Mouse (Mus musculus) liver, adult 2 months (tissue): ENCODE measurements at regions not wholly inside any gene's neighbourhood (a gene's known extent, or its start where the extent isn't known, plus 50 kb on each side); places are given as distances from the start of the nearest gene placed in this dataset.
A peak's percentile ranks its signal among the peaks of the same experiment; 100 is the strongest.
"Not testable (repeated sequence)": the region's sequence is repeated elsewhere in the genome, so short reads cannot be mapped to it uniquely, and the experiment has no call there.

Experiments
- DNase-seq: peaks from one replicate; pipeline ENCODE4 v3.0.0-alpha.2; 2011; ENCODE audit warnings: low read depth, low spot score; ENCODE audit errors: extremely low read depth
- H3K27ac ChIP-seq: fragments of 200-500 bp; replicated peaks from 2 replicates; pipeline ENCODE4 v1.5.1; 2012; ENCODE audit warnings: low read depth, mild to moderate bottlenecking, control low read depth, inconsistent platforms, low read length; ENCODE audit not compliant: insufficient read depth
- H3K27me3 ChIP-seq: fragments of 200-500 bp; 2 replicates; pipeline ENCODE4 v1.6.1; 2012; ENCODE audit warnings: mild to moderate bottlenecking, moderate library complexity, low read length, inconsistent platforms; ENCODE audit not compliant: control insufficient read depth, insufficient read depth
- H3K36me3 ChIP-seq: fragments of 200-500 bp; 2 replicates; pipeline ENCODE4 v1.6.1; 2012; ENCODE audit warnings: low read length, inconsistent platforms; ENCODE audit not compliant: control insufficient read depth, insufficient read depth
- H3K4me1 ChIP-seq: fragments of 200-500 bp; 2 replicates; pipeline ENCODE4 v1.6.1; 2011; ENCODE audit warnings: low read length; ENCODE audit not compliant: control insufficient read depth, insufficient read depth
- H3K4me3 ChIP-seq: fragments of 200-500 bp; 2 replicates; pipeline ENCODE4 v1.5.1; 2011; ENCODE audit warnings: low read depth, mild to moderate bottlenecking, control low read depth, low read length, moderate library complexity; ENCODE audit not compliant: insufficient read depth
- H3K79me2 ChIP-seq: fragments of 200-500 bp; 2 replicates; pipeline ENCODE4 v1.6.1; 2012; ENCODE audit warnings: inconsistent platforms, mild to moderate bottlenecking, low read length, moderate library complexity; ENCODE audit not compliant: control insufficient read depth, insufficient read depth
- H3K9ac ChIP-seq: fragments of 200-500 bp; 2 replicates; pipeline ENCODE4 v1.6.1; 2012; ENCODE audit warnings: low read depth, mild to moderate bottlenecking, control low read depth, inconsistent platforms, low read length
- CTCF ChIP-seq: fragments of 200-500 bp; IDR thresholded peaks from 2 replicates; pipeline ENCODE4 v1.5.1; 2011; ENCODE audit warnings: low read depth, low read length, control low read depth
- POLR2A ChIP-seq: fragments of 200-500 bp; IDR thresholded peaks from 2 replicates; pipeline ENCODE4 v1.6.1; 2011; ENCODE audit warnings: low read length, control low read depth; ENCODE audit not compliant: insufficient read depth; ENCODE audit errors: extremely low read depth
- WGBS: fragments of 180-500 bp; shearing (Covaris S2); methylation state at CpG from one replicate; pipeline ENCODE4 v1.1.7; 2018; 5-methylcytosine and 5-hydroxymethylcytosine counted together

DNA sequence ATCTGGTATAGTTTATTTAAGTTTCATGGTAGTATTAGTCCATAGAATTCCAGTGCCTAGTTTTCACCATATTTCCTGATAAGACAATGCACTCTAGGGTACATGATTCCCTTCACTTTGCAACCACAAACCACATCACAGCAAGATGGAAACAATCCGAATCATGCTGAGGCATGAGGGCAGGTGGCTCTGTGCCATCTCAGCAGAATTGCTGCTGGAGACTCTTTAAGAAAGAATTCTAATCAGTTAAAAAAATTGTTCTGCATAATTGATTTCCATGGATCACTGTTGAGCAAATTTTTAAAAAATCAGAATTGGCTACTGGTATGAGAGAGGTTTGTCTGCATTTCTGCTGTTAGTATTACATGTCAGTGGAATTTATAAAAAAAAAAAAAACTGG is 1451.1 kb upstream of the Pcdh20 start:
- no peak overlapping the region for H3K4me3 ChIP-seq
- WGBS, result 60% methylated on average over 1 of the region's 1 CpGs
- no peak for DNase-seq
- no peaks in the 10 kb centered on the region for H3K27me3 ChIP-seq
- no peaks in the 10 kb centered on the region for H3K36me3 ChIP-seq
- no peak overlapping the region for H3K27ac ChIP-seq
- H3K4me1 ChIP-seq, result no peaks in the 10 kb centered on the region
- no peaks in the 10 kb centered on the region for H3K79me2 ChIP-seq
- no peak for TF ChIP-seq CTCF
- TF ChIP-seq POLR2A, result no peak
- no peak overlapping the region for H3K9ac ChIP-seq

DNA sequence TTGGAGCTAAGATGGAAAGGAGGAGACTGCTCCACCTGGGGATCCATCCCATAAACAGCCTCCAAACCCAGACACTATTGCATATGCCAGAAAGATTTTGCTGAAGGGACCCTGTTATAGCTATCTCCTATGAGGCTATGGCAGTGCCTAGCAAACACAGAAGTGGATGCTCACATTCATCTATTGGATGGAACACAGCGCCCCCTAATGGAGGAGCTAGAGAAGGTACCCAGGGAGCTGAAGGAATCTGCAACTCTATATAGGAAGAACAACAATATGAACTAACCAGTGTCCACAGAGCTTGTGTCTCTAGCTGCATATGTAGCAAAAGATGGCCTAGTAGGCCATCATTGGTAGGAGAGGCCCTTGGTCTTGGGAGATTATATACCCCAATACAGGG is 1449.4 kb upstream of the Pcdh20 start:
- H3K27ac ChIP-seq, H3K9ac ChIP-seq, H3K4me3 ChIP-seq, H3K36me3 ChIP-seq, H3K4me1 ChIP-seq, H3K79me2 ChIP-seq, H3K27me3 ChIP-seq: not testable (repeated sequence)
- DNase-seq, result peak; percentile 33
- WGBS, result 0% methylated on average over 1 of the region's 1 CpGs

- H3K9ac ChIP-seq, DNase-seq, H3K27me3 ChIP-seq, H3K36me3 ChIP-seq, H3K27ac ChIP-seq, H3K79me2 ChIP-seq, H3K4me3 ChIP-seq, H3K4me1 ChIP-seq: not testable (repeated sequence)
- 64% methylated on average over 25 of the region's 34 CpGs for WGBS
These were observed 1427.6 kb upstream of the Pcdh20 start for GRCm38 (mm10) chr14:89898701-89899227.

DNA sequence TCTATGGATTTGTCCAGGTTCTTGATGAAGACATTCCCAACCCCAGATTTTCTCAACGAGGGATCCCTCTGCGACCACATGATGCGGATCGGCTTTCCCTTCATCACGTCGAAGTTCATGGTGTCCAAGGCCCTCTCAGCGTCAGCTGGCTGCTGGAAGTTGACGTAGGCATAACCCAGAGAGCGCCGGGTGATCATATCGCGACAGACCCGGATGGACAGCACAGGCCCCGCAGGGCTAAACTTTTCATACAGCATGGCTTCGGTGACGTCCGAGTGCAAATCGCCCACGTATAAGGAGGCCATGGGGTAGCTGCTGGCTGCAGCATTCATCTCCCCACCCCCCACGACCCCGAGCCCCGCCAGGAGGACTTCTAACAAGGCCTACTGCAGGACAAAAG is 1426.9 kb upstream of the Pcdh20 start:
- H3K9ac ChIP-seq, H3K27ac ChIP-seq, H3K4me3 ChIP-seq, H3K27me3 ChIP-seq, DNase-seq, H3K4me1 ChIP-seq, H3K36me3 ChIP-seq, H3K79me2 ChIP-seq: not testable (repeated sequence)
- 85% methylated on average over 19 of the region's 22 CpGs for WGBS

DNA sequence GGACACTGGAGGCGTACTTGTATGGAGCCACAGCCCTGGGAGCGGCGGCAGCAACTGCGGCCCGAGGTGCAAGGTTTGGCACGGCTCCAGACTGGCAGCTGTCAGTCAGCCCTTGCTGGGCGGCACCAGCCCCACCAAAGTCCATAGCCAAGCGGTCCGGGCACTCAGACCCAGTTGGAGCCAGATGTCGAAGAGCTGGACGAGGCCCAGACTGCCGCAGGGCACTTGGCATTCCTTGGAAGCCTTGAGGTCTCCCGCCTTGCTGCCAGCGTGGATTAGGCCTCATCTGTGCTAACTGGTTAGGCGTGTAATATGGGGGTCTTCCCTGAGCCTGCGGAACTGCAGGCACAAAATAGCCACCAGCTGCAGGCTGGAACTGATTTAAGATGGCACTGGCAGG is 1425.7 kb upstream of the Pcdh20 start:
- 58% methylated on average over 16 of the region's 16 CpGs for WGBS
- H3K4me1 ChIP-seq, H3K36me3 ChIP-seq, H3K9ac ChIP-seq, H3K4me3 ChIP-seq, H3K27ac ChIP-seq, H3K27me3 ChIP-seq, H3K79me2 ChIP-seq, DNase-seq: not testable (repeated sequence)
